Mouse (Mus musculus): ENCODE measurements at regions not wholly inside any gene's neighbourhood (a gene's known extent, or its start where the extent isn't known, plus 50 kb on each side); places are given as distances from the start of the nearest gene placed in this dataset.

MicroRNAs encoded in the stretch of these regions (microRNA counts, 519-probe panel; counts per million panel counts)
- microRNA mmu-miR-9, result 3,386 counts per million, percentile 84 among the panel's probes with 10 or more counts

Data from intestine, embryonic 15.5 days (tissue).